Comparison of ENCODE assay signal across 22 mouse cellular contexts in genomic region chr6:28860450-28860849, GRCm38 (mm10). TPM values are rescaled to one million over a fixed set of nuclear protein-coding genes. Genes with fewer than 3 reads are reported as not detected.
A peak's percentile ranks its signal among the peaks of the same experiment; 100 is the strongest.
DNase-seq lines count a peak whose midpoint lies in the region; ATAC-seq and TF ChIP-seq lines count a peak whose summit lies in the region.
"Had no signal": no experiment of that assay in that cellular context is flagged by ENCODE, and none has a peak within 500 bp of the region (broad histone marks: within the 10 kb centered on the region; RNA-seq: fewer than 3 reads in every experiment).

No protein-coding gene starts in this region.

- 37% methylated on average over 2 of the region's 2 CpGs for WGBS in midbrain, embryonic 11.5 days
- WGBS in midbrain, embryonic 13.5 days: 23% methylated on average over 2 of the region's 2 CpGs

- no peaks in the 10 kb centered on the region for H3K36me3 ChIP-seq in midbrain, embryonic 11.5 days (ENCODE audit: control insufficient read depth, insufficient read depth, low read length)
- H3K36me3 ChIP-seq in midbrain, embryonic 13.5 days: no peaks in the 10 kb centered on the region
- H3K36me3 ChIP-seq: embryonic facial prominence, embryonic 13.5 days; embryonic facial prominence, embryonic 15.5 days; forebrain, embryonic 10.5 days; forebrain, embryonic 12.5 days had no signal

- H3K9ac ChIP-seq in midbrain, embryonic 11.5 days (ENCODE audit: low read length): no peak overlapping the region
- no peak overlapping the region for H3K9ac ChIP-seq in midbrain, embryonic 13.5 days (replicated peaks)
- H3K9ac ChIP-seq: embryonic facial prominence, embryonic 13.5 days; embryonic facial prominence, embryonic 15.5 days; forebrain, embryonic 12.5 days had no signal

- no peak overlapping the region for H3K4me3 ChIP-seq in midbrain, embryonic 11.5 days (ENCODE audit: low read depth, low read length)
- H3K4me3 ChIP-seq in midbrain, embryonic 13.5 days (replicated peaks): no peak overlapping the region
- no peak overlapping the region for H3K4me3 ChIP-seq in gastrocnemius, adult 2 months
- H3K4me3 ChIP-seq: embryonic facial prominence, embryonic 13.5 days; embryonic facial prominence, embryonic 15.5 days; erythroblast, embryonic 14.5 days; forebrain, embryonic 10.5 days; forebrain, embryonic 12.5 days had no signal

- H3K27me3 ChIP-seq in midbrain, embryonic 11.5 days (ENCODE audit: control insufficient read depth, insufficient read depth, low read length): no peaks in the 10 kb centered on the region
- H3K27me3 ChIP-seq in midbrain, embryonic 13.5 days: no peaks in the 10 kb centered on the region
- H3K27me3 ChIP-seq: embryonic facial prominence, embryonic 13.5 days; embryonic facial prominence, embryonic 15.5 days had no signal

- no peak for TF ChIP-seq CTCF in gastrocnemius, adult 2 months (IDR thresholded peaks at IDR 0.05)

- DNase-seq in heart, adult 11 months: peak; percentile 68
- no peak for DNase-seq in heart, postnatal 14 days
- peak; percentile 69 for DNase-seq in midbrain, embryonic 11.5 days (ENCODE audit: low spot score, missing footprints)
- peak; percentile 10 for DNase-seq in ES-CJ7 (ENCODE audit: low read depth, low spot score)
- DNase-seq in embryo, embryonic 11 days: no peak
- no peak for DNase-seq in gastrocnemius, adult 2 months
- DNase-seq: adrenal gland, adult 8-10 months; adrenal gland, postnatal 14 days; adrenal gland, postnatal 36 days; cerebellum, adult 11 months; cerebellum, adult 8-10 months; cerebellum, adult 9-11 months; cerebellum, postnatal 25 days had no signal

- H3K4me2 ChIP-seq in midbrain, embryonic 11.5 days: no peak overlapping the region
- no peak overlapping the region for H3K4me2 ChIP-seq in midbrain, embryonic 13.5 days (replicated peaks)
- H3K4me2 ChIP-seq: embryonic facial prominence, embryonic 13.5 days; embryonic facial prominence, embryonic 15.5 days; forebrain, embryonic 12.5 days had no signal

- H3K9me3 ChIP-seq in midbrain, embryonic 11.5 days (ENCODE audit: control insufficient read depth, low read length): no peaks in the 10 kb centered on the region
- no peaks in the 10 kb centered on the region for H3K9me3 ChIP-seq in midbrain, embryonic 13.5 days
- H3K9me3 ChIP-seq: embryonic facial prominence, embryonic 13.5 days; embryonic facial prominence, embryonic 15.5 days; forebrain, embryonic 10.5 days; forebrain, embryonic 12.5 days had no signal

- intact Hi-C loops in heart, postnatal 14 days (cut with DNase I): no loop called here
- intact Hi-C loops in gastrocnemius, adult 2 months (cut with DNase I): no loop called here

- ATAC-seq in midbrain, embryonic 11.5 days (ENCODE audit: low FRiP score): no peak
- ATAC-seq in midbrain, embryonic 13.5 days: no peak
- ATAC-seq: activated CD4-positive, CD25-positive, alpha-beta regulatory T cell, adult 4 months; forebrain, embryonic 14.5 days; forebrain, embryonic 16.5 days had no signal

- no peaks in the 10 kb centered on the region for H3K4me1 ChIP-seq in midbrain, embryonic 11.5 days (ENCODE audit: control insufficient read depth, insufficient read depth, low read length)
- peaks cover 29% of the 10 kb centered on the region for H3K4me1 ChIP-seq in midbrain, embryonic 13.5 days (replicated peaks)

- no peak overlapping the region for H3K27ac ChIP-seq in midbrain, embryonic 11.5 days (ENCODE audit: low read depth, low read length)
- H3K27ac ChIP-seq in midbrain, embryonic 13.5 days: no peak overlapping the region
- no peak overlapping the region for H3K27ac ChIP-seq in gastrocnemius, adult 2 months
- H3K27ac ChIP-seq: embryonic facial prominence, embryonic 13.5 days; embryonic facial prominence, embryonic 15.5 days; forebrain, embryonic 10.5 days; forebrain, embryonic 12.5 days had no signal

RNA-seq across cellular contexts. Expression of gene Lrrc4, which starts 28.9 kb away (rescaled TPM):
- total RNA-seq in heart, postnatal 14 days (2021): under 1 TPM; 0.22 to 0.43 TPM
- polyA plus RNA-seq in midbrain, embryonic 11.5 days (2014; fragmentation: Nextera tagmentation; extraction: Ambion mirVana): 2.2 and 2.7 TPM in 2 replicates
- 5.1 and 5.3 TPM in 2 replicates for polyA plus RNA-seq in midbrain, embryonic 13.5 days (2015; fragmentation: Nextera tagmentation; extraction: Ambion mirVana)
- total RNA-seq in gastrocnemius, adult 2 months (2021): under 1 TPM; 0.33 to 0.54 TPM
- polyA plus RNA-seq: erythroblast, embryonic 14.5 days had no signal

Comparison
In these comparisons a context has a peak if more than half of its experiments do, and no peak if none do; other contexts are left out.
1. DNase-seq: peak in heart, adult 11 months (single experiment), midbrain, embryonic 11.5 days (single experiment) and ES-CJ7 (single experiment); none in heart, postnatal 14 days (0 of 2), embryo, embryonic 11 days (single experiment) and gastrocnemius, adult 2 months (single experiment).